Mouse (Mus musculus) neutrophil, adult 65 days (primary cell): ENCODE measurements around the gene Arhgap24. TPM values are rescaled to one million over a fixed set of nuclear protein-coding genes. Genes with fewer than 3 reads are reported as not detected.

ENCODE experiments used
- total RNA-seq: library from RNA; stranded (reverse); gene quantifications from 2 replicates; pipeline ENCODE4 v1.2.4, GENCODE M21; 2023

Arhgap24 gene
- 25.3 and 35.4 TPM in 2 replicates for total RNA-seq

GRCm38 (mm10) chr5:102481215-102482211 lies at the start of gene Arhgap24:
TSS of gene Arhgap24 (plus strand) at chr5:102481391.

